Mouse (Mus musculus): ENCODE data around the gene Adgre1.
"Not testable (repeated sequence)": the region's sequence is repeated elsewhere in the genome, so short reads cannot be mapped to it uniquely, and the experiment has no call there.

Adgre1 gene

DNA sequence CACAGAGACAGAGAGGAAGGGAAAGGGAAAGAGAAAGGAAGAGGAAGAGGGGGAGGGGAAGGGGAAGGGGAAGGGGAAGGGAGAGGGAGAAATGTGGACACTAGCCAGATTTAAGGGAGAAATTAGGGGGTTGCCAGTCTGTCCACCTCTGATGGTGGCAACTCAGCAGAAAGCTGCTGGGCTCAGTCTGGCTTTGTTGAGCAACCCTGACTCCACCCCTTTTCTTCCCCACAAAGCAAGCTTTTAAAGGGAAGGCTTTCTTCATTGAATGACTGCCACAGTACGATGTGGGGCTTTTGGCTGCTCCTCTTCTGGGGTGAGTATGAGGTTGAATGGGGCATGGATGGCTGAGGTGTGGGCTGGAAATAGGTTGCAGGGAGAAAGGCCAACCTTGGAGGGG, at the start of gene Adgre1:
TSS of gene Adgre1 (plus strand) at position 251 of the 400 bp plus-strand sequence.
- no peak for DNase-seq (ENCODE audit: low spot score)

DNA sequence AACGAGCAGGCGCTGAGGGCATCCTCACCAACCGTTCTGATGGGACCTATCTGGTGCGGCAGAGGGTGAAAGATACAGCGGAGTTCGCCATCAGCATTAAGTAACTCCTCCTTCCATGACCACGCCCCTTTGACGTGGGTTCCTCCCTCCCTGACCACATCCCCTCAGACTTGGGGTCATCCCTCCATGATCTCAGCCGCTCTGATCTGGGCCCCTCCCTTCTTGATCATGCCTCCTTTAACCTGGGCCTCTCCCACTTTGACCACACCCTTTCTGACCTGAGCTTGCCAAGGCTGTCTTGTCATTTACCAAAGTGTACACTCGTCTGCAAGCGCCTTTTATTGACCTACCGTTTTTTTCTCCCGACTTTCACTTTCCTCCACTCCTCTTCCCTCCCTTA, 46.7 kb upstream of the Adgre1 start:
- no peak for DNase-seq (ENCODE audit: low spot score)

DNA sequence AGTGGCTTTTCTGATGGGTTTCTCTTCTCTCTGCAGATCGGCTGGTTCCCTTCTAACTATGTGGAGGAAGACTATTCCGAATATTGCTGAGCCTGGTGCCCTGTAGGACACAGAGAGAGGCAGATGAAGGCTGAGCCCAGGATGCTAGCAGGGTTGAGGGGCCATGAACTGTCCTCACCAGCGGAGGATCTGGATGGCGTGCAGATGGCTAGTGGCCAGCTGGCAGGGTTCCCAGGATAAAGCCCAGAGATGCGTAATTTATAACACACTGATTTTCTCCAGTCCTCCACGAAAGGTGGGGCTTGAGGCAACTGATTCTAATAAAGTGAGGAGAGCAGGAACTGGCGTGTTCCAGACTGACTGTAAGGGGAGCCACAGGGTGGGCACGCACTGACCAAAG, 30.9 kb upstream of the Adgre1 start:
- no peak for DNase-seq (ENCODE audit: low spot score)

DNA sequence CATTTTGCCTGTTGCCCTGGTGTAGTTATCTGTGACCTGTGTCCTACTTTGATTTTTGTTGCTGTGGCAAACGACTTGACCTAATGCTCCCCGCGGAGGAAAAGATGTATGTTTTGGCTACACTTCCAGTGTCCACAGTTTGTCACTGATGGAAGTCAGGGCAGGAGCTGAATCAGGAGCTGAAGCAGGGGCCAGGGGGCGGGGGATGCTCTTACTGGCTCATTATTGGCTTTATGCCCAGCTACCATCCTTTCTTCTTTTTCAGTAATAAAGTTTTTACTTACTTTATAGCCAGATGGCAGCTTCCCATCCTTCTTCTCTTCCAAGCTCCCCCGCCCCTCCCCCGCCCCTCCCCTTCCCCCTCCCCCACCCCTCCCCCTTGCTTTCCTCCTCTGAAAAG, 29.5 kb upstream of the Adgre1 start:
- DNase-seq (ENCODE audit: low spot score) = no peak

DNA sequence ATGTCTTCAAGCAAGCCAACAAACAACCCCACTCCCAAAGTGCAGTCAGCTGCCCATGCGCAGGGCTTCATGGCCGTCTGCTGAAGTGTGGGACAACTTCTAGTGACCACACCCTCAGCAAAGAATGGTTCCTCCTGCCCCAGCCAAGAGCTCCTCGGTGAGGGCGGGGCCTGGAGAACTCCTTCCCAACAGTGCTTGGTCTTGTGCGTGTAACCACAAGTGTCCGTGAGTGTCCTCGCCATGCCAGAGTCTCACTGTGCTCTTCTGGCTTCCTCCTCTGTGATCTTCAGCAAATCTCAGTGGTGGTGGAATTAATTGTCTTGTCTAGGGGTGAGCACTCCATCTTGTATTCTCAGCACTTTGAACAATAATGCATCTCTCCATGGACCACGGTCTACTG, 27.5 kb upstream of the Adgre1 start:
- no peak for DNase-seq (ENCODE audit: low spot score)

DNA sequence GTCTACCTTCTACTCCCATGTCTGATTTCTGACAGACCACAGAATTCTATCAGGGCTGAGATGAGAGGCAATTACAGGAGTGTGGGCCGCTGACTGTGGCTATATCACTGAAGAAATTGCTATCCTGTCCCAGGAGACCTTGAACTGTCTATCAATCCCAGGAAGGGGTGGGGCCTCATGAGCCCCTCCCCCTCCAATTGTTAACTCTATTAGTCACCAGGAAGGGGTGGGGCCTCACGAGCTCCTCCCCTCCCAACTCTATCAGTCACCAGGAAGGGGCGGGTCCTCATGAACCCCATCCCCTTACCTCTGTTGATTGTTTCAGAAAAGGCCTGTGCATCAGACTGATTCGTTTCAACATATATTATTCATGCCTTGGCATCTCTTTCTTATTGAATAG, 26.2 kb upstream of the Adgre1 start:
- DNase-seq (ENCODE audit: low spot score) = no peak

DNA sequence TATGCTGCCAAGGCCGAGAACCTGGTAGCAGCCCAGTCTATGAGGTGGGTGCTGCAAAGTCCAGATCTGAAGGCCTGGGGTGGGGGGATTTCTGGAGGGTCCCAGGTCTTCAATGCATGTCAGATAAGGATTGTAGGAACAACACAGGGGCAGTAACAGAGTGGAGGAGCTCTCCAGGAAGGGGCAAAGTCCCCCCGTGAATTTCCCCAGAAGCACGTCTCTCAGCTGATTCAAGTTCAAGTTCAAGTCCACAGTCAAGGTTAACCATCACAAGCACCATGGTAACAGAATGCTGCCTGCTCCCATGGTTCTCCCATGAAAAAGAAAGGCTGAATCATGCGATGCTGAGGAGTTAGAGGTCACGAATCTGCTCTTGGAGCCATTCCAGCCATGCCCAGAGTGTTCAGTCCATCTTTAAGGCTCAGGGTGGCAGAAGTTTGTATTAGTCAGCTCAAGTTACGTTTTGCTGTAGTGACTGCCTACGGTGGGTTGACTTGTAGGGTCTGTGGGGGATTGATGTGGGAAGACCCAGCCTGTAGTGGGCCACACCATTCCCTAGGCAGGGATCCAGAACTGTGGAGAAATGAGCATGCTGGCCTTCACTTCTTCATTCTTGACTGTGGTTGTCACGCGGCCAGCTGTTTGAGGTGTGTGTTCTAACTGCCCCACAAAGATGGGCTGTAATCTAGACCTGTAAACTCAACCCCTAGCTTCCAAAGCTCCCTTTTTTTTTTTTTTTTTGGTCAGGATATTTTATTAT, 24.3 kb upstream of the Adgre1 start:
- DNase-seq (ENCODE audit: low spot score) = no peak

DNA sequence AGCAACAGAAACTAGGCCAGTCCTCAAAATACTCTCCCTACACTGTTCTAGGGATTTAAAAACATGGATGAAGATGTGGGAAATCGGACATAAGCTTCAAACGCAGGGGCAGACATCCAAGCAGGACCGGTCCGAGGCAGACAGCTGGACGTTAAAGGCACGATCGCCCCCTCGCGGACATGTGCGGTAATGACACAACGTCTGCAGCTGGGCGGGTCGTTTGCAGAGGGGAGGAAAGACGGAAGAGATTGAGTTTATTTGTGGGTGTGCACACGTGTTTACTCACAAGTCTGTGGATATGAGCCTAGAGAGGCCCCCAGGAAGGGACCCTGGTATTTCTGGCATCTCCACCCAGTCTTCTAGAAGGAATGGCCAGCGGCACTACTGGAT, 23.7 kb upstream of the Adgre1 start:
- peak; percentile 65 for DNase-seq (ENCODE audit: low spot score)

DNA sequence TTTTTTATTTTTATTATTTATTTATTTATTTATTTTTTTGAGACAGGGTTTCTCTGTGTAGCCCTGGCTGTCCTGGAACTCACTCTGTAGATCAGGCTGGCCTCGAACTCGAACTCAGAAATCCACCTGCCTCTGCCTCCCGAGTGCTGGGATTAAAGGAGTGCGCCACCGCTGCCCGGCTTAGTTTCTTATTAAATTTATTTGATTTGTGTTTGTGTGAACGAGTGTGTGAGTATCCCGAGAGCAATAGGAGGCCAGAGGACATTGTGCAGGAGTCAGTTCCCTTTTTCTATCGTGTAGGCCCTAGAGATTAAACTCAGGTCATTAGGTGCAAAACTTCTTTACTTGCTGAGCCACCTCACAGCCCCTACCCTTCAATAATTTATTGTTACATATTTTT, 23.3 kb upstream of the Adgre1 start:
- DNase-seq (ENCODE audit: low spot score) = not testable (repeated sequence)

DNA sequence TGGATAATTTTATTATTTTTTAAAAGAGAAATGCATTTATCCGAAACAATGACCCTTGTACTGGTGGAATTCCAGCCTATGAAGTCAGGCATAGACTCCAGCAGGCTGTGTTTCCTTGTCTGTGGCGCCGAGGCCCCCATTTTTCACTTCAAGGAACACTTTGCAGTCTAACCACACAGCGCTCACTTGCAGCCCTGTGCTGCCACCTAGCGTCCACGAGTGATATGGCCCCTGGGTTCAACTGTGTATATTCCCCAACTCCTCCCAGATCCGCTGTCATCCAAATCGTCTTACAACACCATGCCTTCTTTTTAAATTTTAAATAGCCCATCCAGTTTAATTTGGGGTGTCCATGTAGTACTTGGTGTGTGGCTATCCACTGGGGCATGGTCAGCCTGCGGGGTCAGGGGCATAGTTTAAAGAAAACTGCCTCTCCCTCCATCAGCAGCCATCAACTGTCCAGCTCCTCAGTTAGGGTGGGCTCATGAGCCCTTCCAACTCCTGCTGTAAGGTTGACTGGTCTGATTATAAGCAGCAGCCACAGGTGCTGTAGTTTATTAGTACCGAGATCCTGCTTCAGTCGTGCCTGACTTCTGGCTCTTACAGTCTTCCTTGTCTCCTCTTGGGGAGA, 22.7 kb upstream of the Adgre1 start:
- peak; percentile 59 for DNase-seq (ENCODE audit: low spot score)

DNA sequence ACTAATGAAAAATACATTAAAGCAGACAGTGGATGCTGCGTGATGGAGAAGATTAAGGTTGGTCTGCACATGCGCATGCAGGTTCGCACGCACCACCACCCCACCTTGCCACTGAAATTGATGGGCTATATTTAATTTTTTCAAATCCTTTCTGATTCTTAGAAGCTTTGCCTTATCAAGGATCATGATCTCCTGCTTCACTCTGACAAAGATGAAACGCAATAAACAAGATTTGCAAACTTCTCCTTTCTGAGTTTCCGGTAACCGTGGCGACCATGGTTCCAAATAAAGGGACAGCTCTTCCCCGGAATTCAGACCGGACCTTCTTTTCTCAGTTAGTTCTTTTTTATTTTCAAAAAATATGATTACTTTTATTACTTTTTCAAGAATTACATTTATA, 20.5 kb upstream of the Adgre1 start:
- no peak for DNase-seq (ENCODE audit: low spot score)

DNA sequence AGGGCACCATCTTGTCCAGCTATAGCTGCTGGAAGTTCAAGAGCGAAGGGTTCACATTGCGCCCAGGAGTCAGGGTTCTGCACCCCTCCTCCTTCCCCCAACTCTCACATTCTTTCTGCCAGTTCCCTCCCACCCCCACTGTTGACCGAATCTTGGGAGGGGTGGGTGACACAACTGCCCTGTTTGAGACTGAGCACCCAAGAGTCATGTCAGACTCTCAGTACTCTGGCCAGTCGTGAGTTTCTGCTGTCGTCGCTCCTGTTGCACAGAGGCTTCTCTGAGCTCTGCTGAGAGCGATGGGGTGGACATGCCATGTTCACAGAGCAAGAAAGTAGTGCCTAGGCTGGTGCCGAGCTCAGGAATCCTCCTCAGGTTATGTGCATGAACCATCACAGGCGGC, 19.2 kb upstream of the Adgre1 start:
- no peak for DNase-seq (ENCODE audit: low spot score)

DNA sequence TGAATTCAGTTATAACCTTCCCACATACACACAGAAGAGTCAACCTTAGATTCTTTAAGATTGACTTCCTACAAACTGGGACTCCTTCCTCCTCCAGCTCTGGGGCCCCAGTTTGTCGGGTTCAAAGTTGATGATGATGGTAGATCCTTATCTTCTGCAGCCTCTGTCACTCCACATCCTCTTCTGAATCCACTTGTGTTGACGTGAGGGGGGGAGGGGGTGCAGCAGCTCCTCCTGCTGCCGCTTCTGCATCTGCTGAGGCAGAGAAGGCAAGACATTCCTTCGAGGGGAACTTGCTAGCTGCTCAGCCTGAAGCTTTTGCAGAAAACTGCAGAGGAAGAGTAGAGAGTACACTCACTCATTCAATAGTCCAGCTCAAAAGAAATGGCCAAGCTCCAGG, 16.9 kb upstream of the Adgre1 start:
- DNase-seq (ENCODE audit: low spot score) = no peak

DNA sequence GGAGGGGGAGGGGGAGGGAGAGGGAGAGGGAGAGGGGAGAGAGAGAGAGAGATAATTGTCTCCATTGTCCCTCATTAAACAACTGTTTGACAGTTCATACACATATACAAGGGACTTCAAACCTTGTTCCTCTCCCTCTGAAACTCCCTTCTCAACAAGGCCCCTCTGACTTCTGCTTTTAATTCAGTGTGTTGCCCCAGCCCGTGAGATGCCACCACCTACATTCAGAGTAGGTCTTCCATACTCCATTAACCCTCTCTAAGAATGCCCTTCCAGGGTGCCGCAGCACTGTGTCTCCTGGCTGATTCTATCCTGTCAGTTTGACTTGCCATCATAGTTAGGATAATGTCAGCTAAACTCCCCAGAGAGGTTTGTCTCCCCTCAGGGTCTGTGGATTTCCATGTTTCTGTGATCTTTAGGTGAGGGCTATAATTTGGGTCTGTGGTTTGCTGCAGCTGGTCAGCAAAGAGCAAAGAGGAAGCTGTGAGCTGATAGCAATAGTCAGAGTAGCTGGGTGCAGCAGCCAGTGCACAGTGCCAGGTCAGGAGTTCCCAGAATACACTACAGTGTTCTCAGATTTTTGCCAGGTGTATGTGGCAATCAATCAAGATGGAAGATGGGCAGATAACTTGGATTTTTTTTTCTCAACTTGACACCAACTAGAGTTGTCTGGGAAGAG, 14.3 kb upstream of the Adgre1 start:
- DNase-seq (ENCODE audit: low spot score) = no peak

DNA sequence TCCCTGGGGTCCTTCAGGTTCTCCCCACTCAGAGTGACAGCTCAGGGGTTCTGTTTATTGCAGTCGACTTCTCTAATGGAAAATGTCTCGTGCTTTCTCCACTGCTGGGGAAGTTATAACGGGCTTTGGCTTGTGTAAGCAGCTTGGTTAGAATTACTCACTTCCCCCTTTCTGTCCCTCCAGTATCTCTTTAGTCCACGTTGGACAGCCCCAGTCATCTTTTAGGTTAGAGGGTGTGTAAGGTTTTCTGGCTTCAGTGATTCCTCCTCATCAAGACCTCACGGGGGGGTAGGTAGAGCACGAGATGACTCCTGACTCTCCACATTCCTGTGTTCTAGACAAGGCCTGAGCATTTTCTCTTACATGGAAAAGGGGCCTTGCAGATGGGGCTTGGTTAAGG, 11.5 kb upstream of the Adgre1 start:
- DNase-seq (ENCODE audit: low spot score) = no peak

DNA sequence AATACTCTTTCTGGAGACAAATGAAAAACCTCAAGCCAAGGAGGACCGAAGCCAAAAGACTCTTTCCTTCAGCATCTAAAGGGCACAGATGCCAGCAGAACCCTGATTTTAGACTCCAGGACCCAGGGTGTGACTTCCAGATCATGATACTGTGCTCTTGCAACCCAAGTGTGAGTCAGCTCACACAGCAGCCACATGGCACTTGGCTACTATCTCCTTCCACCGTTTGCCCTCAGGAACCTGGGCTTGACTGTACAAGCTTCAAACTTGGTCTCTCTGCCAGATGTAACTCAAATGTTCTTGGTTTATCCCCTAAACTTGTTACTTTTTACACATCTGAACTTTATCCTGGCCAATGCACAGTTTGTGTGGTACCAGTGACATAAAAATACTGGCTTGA, 10.7 kb upstream of the Adgre1 start:
- DNase-seq (ENCODE audit: low spot score) = no peak

DNA sequence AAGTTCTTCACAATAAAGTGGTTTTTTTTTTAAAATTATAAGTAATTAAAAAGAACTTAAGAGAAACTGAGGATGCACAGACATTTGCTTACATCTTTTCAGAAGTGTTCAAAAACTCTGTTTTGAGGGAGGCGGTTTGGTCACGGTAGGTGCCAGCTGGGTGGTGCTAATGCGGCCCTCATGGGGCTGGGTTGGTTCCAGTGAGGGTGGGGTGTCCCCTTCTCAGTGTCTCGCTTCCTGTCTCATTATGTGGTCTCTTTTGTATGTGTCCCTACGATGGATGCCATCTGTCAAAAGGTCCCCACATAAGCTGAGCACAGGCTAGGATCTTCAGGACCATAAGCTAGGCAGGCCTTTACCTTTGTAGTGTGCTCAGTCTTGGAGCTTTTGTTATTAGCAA, 9.4 kb upstream of the Adgre1 start:
- DNase-seq (ENCODE audit: low spot score) = no peak

DNA sequence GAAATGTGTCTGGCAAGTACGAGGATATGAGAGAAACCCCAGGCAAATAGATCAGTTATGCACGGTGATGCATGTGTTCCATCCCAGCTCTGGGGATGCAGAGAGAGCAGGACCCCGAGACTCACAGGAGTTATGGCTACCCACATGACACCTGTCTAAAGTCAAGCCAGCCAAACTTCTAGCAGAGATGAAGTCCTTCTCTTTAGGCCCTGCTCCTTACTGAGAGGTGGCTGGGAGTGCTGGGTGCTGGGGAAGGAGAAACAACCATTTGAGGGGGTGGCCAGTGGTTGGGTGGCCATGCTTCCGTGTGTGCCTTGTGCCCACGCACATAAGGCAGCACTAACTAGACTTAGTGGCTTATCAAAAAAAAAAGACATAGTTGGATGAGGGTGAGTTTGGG, 8.3 kb upstream of the Adgre1 start:
- DNase-seq (ENCODE audit: low spot score) = no peak

DNA sequence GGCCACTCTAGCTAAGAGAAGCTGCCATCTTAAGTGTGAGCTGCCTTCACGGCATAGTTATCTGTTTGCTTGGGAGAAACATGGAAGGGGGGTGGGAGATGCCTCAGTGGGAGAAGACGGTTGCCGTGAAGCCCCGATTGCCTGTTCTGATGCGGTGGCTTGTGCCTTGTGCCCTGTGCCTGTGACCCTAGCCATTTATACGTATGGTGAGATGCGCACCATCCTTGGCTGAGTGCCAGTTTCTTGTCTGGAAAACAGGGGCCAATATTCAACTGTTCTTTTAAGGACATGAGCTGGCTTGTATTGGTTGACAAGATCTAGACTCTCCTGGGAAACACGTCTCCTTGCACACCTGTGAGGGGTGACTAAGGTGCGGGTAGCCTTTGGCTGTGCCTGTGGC, 7.4 kb upstream of the Adgre1 start:
- no peak for DNase-seq (ENCODE audit: low spot score)

DNA sequence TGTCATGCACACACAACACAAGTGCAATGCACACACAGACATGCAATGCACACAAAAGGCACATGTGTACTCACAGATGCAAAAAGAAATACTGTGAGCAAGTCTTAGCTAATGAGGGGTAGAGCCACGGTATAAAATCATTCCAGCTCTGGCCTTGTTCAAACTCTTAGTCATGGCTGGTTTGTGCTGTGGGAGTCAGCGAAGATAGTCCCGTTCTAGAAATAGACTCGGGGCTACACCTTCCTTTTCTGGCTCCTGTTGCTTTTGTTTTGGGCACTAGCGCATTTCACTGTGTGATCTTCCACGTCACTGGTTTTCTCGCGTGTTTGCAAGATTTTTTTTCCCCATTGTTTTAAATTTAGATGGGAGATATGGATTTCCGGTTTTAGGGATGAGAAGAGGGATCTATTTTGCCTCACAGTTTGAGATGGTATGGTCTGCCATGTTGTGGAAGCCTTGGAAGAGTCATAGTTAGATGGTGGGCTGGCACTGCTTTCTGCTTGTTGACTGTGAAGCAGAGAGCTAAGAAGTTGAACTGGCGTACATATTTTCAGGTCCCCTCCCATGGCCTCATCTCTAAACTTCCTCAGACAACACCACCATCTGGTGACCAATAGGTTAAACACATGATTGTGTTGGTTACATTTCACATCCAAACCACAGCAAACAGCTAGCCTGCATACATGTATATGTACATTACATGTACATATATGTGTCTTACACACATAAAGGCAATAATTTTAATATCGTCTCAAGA, 1.2 kb downstream of the Adgre1 start:
- DNase-seq (ENCODE audit: low spot score) = no peak

Data from urinary bladder, postnatal 10 days (tissue).